Mouse (Mus musculus): Measurements from ENCODE around the gene Apoa5. TPM values are rescaled to one million over a fixed set of nuclear protein-coding genes. Genes with fewer than 3 reads are reported as not detected.
"Not testable (repeated sequence)": the region's sequence is repeated elsewhere in the genome, so short reads cannot be mapped to it uniquely, and the experiment has no call there.

Apoa5 gene
- polyA plus RNA-seq, 1 experiment from 2014 or later = 0.83 TPM

GRCm38 (mm10) chr9:46315807-46316365 lies 47.5 kb downstream of the Apoa5 start:
- no peak for ATAC-seq (ENCODE audit: low read depth)
- no peak overlapping the region for H3K4me2 ChIP-seq
- H3K4me1 ChIP-seq (replicated peaks) = no peaks in the 10 kb centered on the region
- H3K27me3 ChIP-seq = no peaks in the 10 kb centered on the region; the same call in 1 of the 2 replicates
- H3K36me3 ChIP-seq = no peaks in the 10 kb centered on the region
- WGBS (ENCODE audit: insufficient replicate concordance) = 54% methylated on average over 11 of the region's 11 CpGs
- DNase-seq = no peak
- H3K27ac ChIP-seq = no peak overlapping the region
- no peak overlapping the region for H3K9ac ChIP-seq
- 0 out of 2 replicates have a peak, but pooled peaks cover 3% of the 10 kb centered on the region for H3K9me3 ChIP-seq (replicated peaks)
- no peak overlapping the region for H3K4me3 ChIP-seq (replicated peaks)

GRCm38 (mm10) chr9:46316388-46316787 lies 48.0 kb downstream of the Apoa5 start:
- no peak overlapping the region for H3K9ac ChIP-seq
- no peak overlapping the region for H3K27ac ChIP-seq
- no peak overlapping the region for H3K4me2 ChIP-seq
- DNase-seq (no peak), ATAC-seq (ENCODE audit: low read depth) (no peak)
- 0 out of 2 replicates have a peak, but pooled peaks cover 3% of the 10 kb centered on the region for H3K9me3 ChIP-seq (replicated peaks)
- no peaks in the 10 kb centered on the region; the same call in 1 of the 2 replicates for H3K27me3 ChIP-seq
- no peaks in the 10 kb centered on the region for H3K36me3 ChIP-seq
- no peaks in the 10 kb centered on the region for H3K4me1 ChIP-seq (replicated peaks)
- WGBS (ENCODE audit: insufficient replicate concordance) = 52% methylated on average over 5 of the region's 5 CpGs
- H3K4me3 ChIP-seq (replicated peaks) = no peak overlapping the region

GRCm38 (mm10) chr9:46316909-46317308 lies 48.5 kb downstream of the Apoa5 start:
- 62% methylated on average over 8 of the region's 8 CpGs for WGBS (ENCODE audit: insufficient replicate concordance)
- Histone ChIP-seq H3K9me3 (replicated peaks) (0 out of 2 replicates have a peak, but pooled peaks cover 3% of the 10 kb centered on the region), H3K27ac (no peak overlapping the region), H3K4me1 (replicated peaks) (no peaks in the 10 kb centered on the region), H3K27me3 (no peaks in the 10 kb centered on the region; the same call in 1 of the 2 replicates), H3K9ac (no peak overlapping the region), H3K36me3 (no peaks in the 10 kb centered on the region), H3K4me3 (replicated peaks) (no peak overlapping the region), H3K4me2 (no peak overlapping the region)
- no peak for DNase-seq
- ATAC-seq (ENCODE audit: low read depth) = no peak

- Histone ChIP-seq H3K36me3 (no peaks in the 10 kb centered on the region), H3K4me2 (no peak overlapping the region), H3K9ac (no peak overlapping the region), H3K27ac (no peak overlapping the region), H3K4me3 (replicated peaks) (no peak overlapping the region), H3K27me3 (no peaks in the 10 kb centered on the region; the same call in 1 of the 2 replicates), H3K9me3 (replicated peaks) (0 out of 2 replicates have a peak, but pooled peaks cover 3% of the 10 kb centered on the region), H3K4me1 (replicated peaks) (no peaks in the 10 kb centered on the region)
- ATAC-seq (ENCODE audit: low read depth) = no peak
- 77% methylated on average over 3 of the region's 3 CpGs for WGBS (ENCODE audit: insufficient replicate concordance)
- no peak for DNase-seq
These were observed 49.5 kb downstream of the Apoa5 start for GRCm38 (mm10) chr9:46317957-46318356.

GRCm38 (mm10) chr9:46319886-46320285 lies 51.5 kb downstream of the Apoa5 start, which contains the start of gene 4931429L15Rik:
4931429L15Rik (minus strand) TSS chr9:46319986.
- not testable (repeated sequence) for H3K4me2 ChIP-seq; H3K9ac ChIP-seq; H3K4me1 ChIP-seq (replicated peaks); H3K27ac ChIP-seq; H3K9me3 ChIP-seq (replicated peaks); DNase-seq; H3K4me3 ChIP-seq (replicated peaks); H3K27me3 ChIP-seq; ATAC-seq (ENCODE audit: low read depth); H3K36me3 ChIP-seq
- 72% methylated on average over 6 of the region's 6 CpGs for WGBS (ENCODE audit: insufficient replicate concordance)

GRCm38 (mm10) chr9:46320461-46320860 lies 52.0 kb downstream of the Apoa5 start:
- no peak for DNase-seq
- Histone ChIP-seq H3K4me3 (replicated peaks) (no peak overlapping the region), H3K27ac (no peak overlapping the region), H3K27me3 (no peaks in the 10 kb centered on the region), H3K36me3 (no peaks in the 10 kb centered on the region), H3K9me3 (replicated peaks) (0 out of 2 replicates have a peak, but pooled peaks cover 3% of the 10 kb centered on the region), H3K4me1 (replicated peaks) (no peaks in the 10 kb centered on the region), H3K9ac (no peak overlapping the region), H3K4me2 (no peak overlapping the region)
- ATAC-seq (ENCODE audit: low read depth) = no peak
- WGBS (ENCODE audit: insufficient replicate concordance) = 41% methylated on average over 2 of the region's 2 CpGs

Other genes starting within 250 kb of the Apoa5 start
- 2,174 and 2,280 TPM in 2 replicates for gene Apoa1, start 40.1 kb upstream of the Apoa5 start, polyA plus RNA-seq (2015; fragmentation: Nextera tagmentation; extraction: Ambion mirVana)
- gene Apoc3, start 33.0 kb upstream of the Apoa5 start, polyA plus RNA-seq (2015; fragmentation: Nextera tagmentation; extraction: Ambion mirVana) = 2.7 and 3.1 TPM in 2 replicates
- 0.10 and 0.15 TPM in 2 replicates for gene Apoa4, start 27.9 kb upstream of the Apoa5 start, polyA plus RNA-seq (2015; fragmentation: Nextera tagmentation; extraction: Ambion mirVana)
- gene Zpr1, start 4.4 kb downstream of the Apoa5 start, polyA plus RNA-seq (2015; fragmentation: Nextera tagmentation; extraction: Ambion mirVana) = 39.5 and 44.6 TPM in 2 replicates
- 8.0 and 10.1 TPM in 2 replicates for gene Bud13, start 14.4 kb downstream of the Apoa5 start, polyA plus RNA-seq (2015; fragmentation: Nextera tagmentation; extraction: Ambion mirVana)
- gene 4931429L15Rik, start 51.4 kb downstream of the Apoa5 start, polyA plus RNA-seq (2015; fragmentation: Nextera tagmentation; extraction: Ambion mirVana) = not detected in 2 replicates

All from liver, embryonic 13.5 days (tissue).